8 mouse cellular contexts compared by ENCODE assay signal in genomic region chr4:40677132-40677531, GRCm38 (mm10). TPM values are rescaled to one million over a fixed set of nuclear protein-coding genes. Genes with fewer than 3 reads are reported as not detected.
DNase-seq lines count a peak whose midpoint lies in the region; ATAC-seq and TF ChIP-seq lines count a peak whose summit lies in the region.

No protein-coding gene starts in this region.

- H3K4me1 ChIP-seq in heart, postnatal 0 days (ENCODE audit: control insufficient read depth, insufficient read depth): no peaks in the 10 kb centered on the region
- H3K4me1 ChIP-seq in limb, embryonic 10.5 days: peaks cover 10% of the 10 kb centered on the region

- no peaks in the 10 kb centered on the region for H3K36me3 ChIP-seq in heart, postnatal 0 days (replicated peaks; ENCODE audit: control insufficient read depth, insufficient read depth, low read length)
- no peaks in the 10 kb centered on the region for H3K36me3 ChIP-seq in limb, embryonic 10.5 days

- DNase-seq in heart, postnatal 0 days (ENCODE audit: low spot score): peak; percentile 17
- no peak for DNase-seq in heart, adult 18-20 months
- DNase-seq in ES-CJ7 (ENCODE audit: low read depth, low spot score): peak; percentile 62
- DNase-seq in embryo, embryonic 9.5 days (ENCODE audit: extremely low spot score): peak; percentile 20
- peak; percentile 46 for DNase-seq in limb, embryonic 10.5 days (ENCODE audit: low spot score)
- DNase-seq in right cerebral cortex, postnatal 36 days (ENCODE audit: low spot score in 2 of 2): peak; percentile 23
- DNase-seq in B cell, adult 2 months: no peak
- DNase-seq in frontal cortex, postnatal 25 days (ENCODE audit: low spot score in 2 of 2): no peak

- peak; percentile 60 for TF ChIP-seq CTCF in heart, postnatal 0 days (IDR thresholded peaks at IDR 0.05; ENCODE audit: low read depth)

- ATAC-seq in heart, postnatal 0 days (ENCODE audit: insufficient read depth, low read depth): peak; percentile 70

- TF ChIP-seq EP300 in heart, postnatal 0 days (IDR thresholded peaks at IDR 0.05; ENCODE audit: low read depth): no peak

- no peak overlapping the region for H3K9ac ChIP-seq in heart, postnatal 0 days (replicated peaks; ENCODE audit: low read depth, low read length)

- no peak overlapping the region for H3K4me3 ChIP-seq in heart, postnatal 0 days (ENCODE audit: low read depth, low read length)
- H3K4me3 ChIP-seq in limb, embryonic 10.5 days: no peak overlapping the region

- no peaks in the 10 kb centered on the region for H3K27me3 ChIP-seq in heart, postnatal 0 days (ENCODE audit: control insufficient read depth, insufficient read depth, low read length)
- H3K27me3 ChIP-seq in limb, embryonic 10.5 days (ENCODE audit: low read depth, poor library complexity, severe bottlenecking): no peaks in the 10 kb centered on the region

- H3K27ac ChIP-seq in heart, postnatal 0 days (ENCODE audit: low read depth): no peak overlapping the region
- no peak overlapping the region for H3K27ac ChIP-seq in limb, embryonic 10.5 days

- 18% methylated on average over 5 of the region's 5 CpGs for WGBS in heart, postnatal 0 days
- WGBS in limb, embryonic 10.5 days: 55% methylated on average over 5 of the region's 5 CpGs

- H3K4me2 ChIP-seq in heart, postnatal 0 days (ENCODE audit: low read depth, low read length): no peak overlapping the region

- H3K9me3 ChIP-seq in heart, postnatal 0 days (replicated peaks; ENCODE audit: control insufficient read depth, low read length): no peaks in the 10 kb centered on the region
- H3K9me3 ChIP-seq in limb, embryonic 10.5 days (replicated peaks): no peaks in the 10 kb centered on the region

RNA-seq across cellular contexts. Expression of gene Aptx, which starts 25.9 kb away (rescaled TPM):
- 4.5 and 18.9 TPM in 2 replicates for total RNA-seq in heart, postnatal 0 days (2014; rRNA removed; ENCODE audit: low replicate concordance)
- 28.1 and 29.9 TPM in 2 replicates for polyA plus RNA-seq in heart, postnatal 0 days (2015; fragmentation: Nextera tagmentation; extraction: Ambion mirVana)
- 10 to 100 TPM; 14.9 to 16.7 TPM for total RNA-seq in heart, adult 18-20 months (2021)
- polyA plus RNA-seq in limb, embryonic 10.5 days (2016; fragmentation: Nextera tagmentation; extraction: Ambion mirVana): 35.4 and 39.6 TPM in 2 replicates

RNA-seq across cellular contexts. Expression of gene Dnaja1, which starts 44.8 kb away (rescaled TPM):
- 20.9 and 27.7 TPM in 2 replicates for total RNA-seq in heart, postnatal 0 days (2014; rRNA removed; ENCODE audit: low replicate concordance)
- 200 and 206 TPM in 2 replicates for polyA plus RNA-seq in heart, postnatal 0 days (2015; fragmentation: Nextera tagmentation; extraction: Ambion mirVana)
- 100 to 1,000 TPM; 122 to 176 TPM for total RNA-seq in heart, adult 18-20 months (2021)
- 546 and 555 TPM in 2 replicates for polyA plus RNA-seq in limb, embryonic 10.5 days (2016; fragmentation: Nextera tagmentation; extraction: Ambion mirVana)

Comparison
In these comparisons a context has a peak if more than half of its experiments do, and no peak if none do; other contexts are left out.
1. DNase-seq: peak in heart, postnatal 0 days (single experiment), ES-CJ7 (single experiment), embryo, embryonic 9.5 days (single experiment), limb, embryonic 10.5 days (single experiment) and right cerebral cortex, postnatal 36 days (2 of 2); none in heart, adult 18-20 months (0 of 2), B cell, adult 2 months (0 of 2) and frontal cortex, postnatal 25 days (0 of 2).